Mouse (Mus musculus) olfactory bulb, adult 2 months (tissue): ENCODE measurements around the gene Nthl1.
A peak's percentile ranks its signal among the peaks of the same experiment; 100 is the strongest.

Experiments used
- CTCF ChIP-seq: fragments of 200-500 bp; IDR thresholded peaks from 2 replicates; pipeline ENCODE4 v1.5.1; 2012; ENCODE audit warnings: low read depth, mild to moderate bottlenecking, low read length, moderate library complexity; ENCODE audit not compliant: insufficient read depth
- POLR2A ChIP-seq: fragments of 200-500 bp; IDR thresholded peaks from 2 replicates; pipeline ENCODE4 v1.6.1; 2012; ENCODE audit warnings: mild to moderate bottlenecking, low read depth, low read length, moderate library complexity; ENCODE audit not compliant: insufficient read depth

GRCm38 (mm10) chr17:24669545-24670245 is 37.2 kb downstream of the Nthl1 start, which contains the start of gene Zfp598:
- no peak for TF ChIP-seq CTCF
- peak; percentile 97 for TF ChIP-seq POLR2A
